Mouse (Mus musculus) kidney, postnatal 4 days (tissue): Measurements from ENCODE around the gene Kcnip1.

Experiments used
- DNase-seq, 2 experiments: peaks; one replicate each; pipeline ENCODE4 v3.0.0; 2021; ENCODE audit warnings: mixed read lengths in 2 of 2

The Kcnip1 gene

DNA sequence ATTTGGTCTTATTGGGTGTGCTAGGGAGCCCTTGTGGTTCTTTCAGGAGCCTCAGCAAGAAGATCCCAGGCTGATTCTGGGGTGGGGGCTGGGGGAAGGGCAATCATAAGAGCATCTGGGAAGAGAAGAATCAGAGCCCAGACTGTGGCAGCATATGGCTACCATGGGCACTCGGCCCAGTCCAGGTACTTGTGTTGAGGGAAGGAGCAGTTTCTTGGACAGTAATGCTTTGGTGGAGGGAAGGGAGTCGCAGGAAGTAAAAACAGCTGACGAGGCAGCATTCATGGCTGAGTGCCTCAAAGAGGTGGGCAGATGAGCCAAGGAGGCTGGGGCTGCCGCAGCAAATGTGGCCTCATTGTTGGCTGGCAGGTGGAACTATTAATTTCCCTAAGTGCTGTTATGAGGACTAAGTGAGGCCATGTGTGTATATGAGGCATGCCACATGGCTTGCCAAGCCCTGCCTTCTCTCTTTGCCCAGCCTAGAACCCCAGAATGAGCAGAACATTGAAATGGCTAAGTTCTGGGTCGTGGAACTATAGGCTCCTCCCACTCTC lies 245.5 kb downstream of the Kcnip1 start:
- DNase-seq: peak in 1 of 2 experiments; percentile 13

GRCm38 (mm10) chr11:33746402-33746801 lies 246.6 kb downstream of the Kcnip1 start:
- DNase-seq: peak; percentile 51 to 52

DNA sequence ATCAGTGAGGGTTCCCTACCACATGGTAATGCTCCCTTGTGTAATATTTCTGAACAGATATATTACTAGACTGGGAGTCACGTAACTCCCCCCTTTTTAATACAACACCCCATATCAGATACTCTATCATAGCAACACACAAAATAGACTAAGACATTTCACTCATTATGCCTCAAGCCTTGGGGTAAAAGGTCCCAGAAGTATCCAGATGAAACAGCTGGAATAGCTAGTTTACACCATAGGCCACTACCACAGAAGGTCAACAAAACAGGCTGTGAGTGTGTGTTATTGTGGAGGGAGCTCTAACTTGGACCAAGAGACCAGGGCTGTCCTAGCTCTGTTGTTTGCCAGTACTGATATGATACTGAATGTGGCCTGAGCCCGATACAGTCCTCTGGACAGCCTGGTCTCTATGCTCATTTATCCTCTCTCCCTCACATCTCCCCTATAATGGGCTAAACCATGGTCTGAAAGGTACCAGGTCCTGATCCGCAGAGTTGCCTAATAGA lies 247.1 kb downstream of the Kcnip1 start:
- DNase-seq: no peak

- no peak for DNase-seq
Observed at GRCm38 (mm10) chr11:33744429-33744828, 248.5 kb downstream of the Kcnip1 start.

GRCm38 (mm10) chr11:33740187-33740586 lies 252.8 kb downstream of the Kcnip1 start:
- no peak for DNase-seq

- DNase-seq: no peak
Observed at GRCm38 (mm10) chr11:33736426-33736825, 256.5 kb downstream of the Kcnip1 start.

- peak; percentile 82 to 83 for DNase-seq
Observed at GRCm38 (mm10) chr11:33733269-33733668, 259.7 kb downstream of the Kcnip1 start.

GRCm38 (mm10) chr11:33732358-33732757 lies 260.6 kb downstream of the Kcnip1 start:
- no peak for DNase-seq

GRCm38 (mm10) chr11:33721297-33721696 lies 271.7 kb downstream of the Kcnip1 start:
- peak; percentile 82 to 87 for DNase-seq

DNA sequence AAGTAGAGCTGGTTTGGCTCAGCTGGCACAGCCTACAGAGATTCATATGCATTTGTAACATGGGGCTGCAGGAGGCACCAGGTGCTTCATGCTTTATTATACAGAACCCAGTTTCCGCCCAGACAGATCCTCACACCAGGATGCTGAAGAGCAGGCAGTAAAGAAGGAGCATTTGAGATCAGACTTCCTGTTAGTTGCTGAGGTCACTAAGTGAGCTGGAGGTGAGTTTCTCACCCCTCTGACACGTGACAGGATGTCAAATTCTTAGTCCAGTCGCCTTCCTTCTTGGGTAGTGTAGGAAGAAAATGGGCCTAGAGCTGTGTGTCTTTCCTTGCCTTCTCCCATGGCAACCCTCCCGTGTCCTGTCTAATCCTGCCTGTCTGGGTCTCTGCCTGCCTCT lies 286.2 kb downstream of the Kcnip1 start:
- no peak for DNase-seq

- DNase-seq: no peak
Observed at GRCm38 (mm10) chr11:33701958-33702459, 290.9 kb downstream of the Kcnip1 start.

GRCm38 (mm10) chr11:33701236-33701957 lies 291.6 kb downstream of the Kcnip1 start:
- DNase-seq: no peak

- DNase-seq: no peak
Observed at GRCm38 (mm10) chr11:33700725-33701124, 292.2 kb downstream of the Kcnip1 start.

DNA sequence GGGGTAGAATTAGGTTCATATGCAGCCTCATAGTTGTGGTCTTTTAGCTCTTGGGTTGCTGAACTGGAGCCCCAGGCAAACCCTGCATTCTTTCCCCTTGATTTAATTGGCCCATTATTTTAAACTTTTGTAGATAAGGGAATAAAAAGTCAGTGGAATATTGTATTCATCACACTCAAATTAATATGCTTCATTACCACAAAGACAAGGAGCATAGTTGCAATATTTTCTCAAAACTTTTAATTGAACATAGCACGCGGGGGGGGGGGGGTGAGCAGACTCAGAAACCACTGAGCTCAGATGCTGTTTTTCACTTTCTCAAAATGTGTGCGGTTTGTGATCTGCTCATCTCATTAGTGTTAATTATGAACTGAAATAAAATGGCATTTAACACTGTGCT lies 302.8 kb downstream of the Kcnip1 start:
- no peak for DNase-seq

DNA sequence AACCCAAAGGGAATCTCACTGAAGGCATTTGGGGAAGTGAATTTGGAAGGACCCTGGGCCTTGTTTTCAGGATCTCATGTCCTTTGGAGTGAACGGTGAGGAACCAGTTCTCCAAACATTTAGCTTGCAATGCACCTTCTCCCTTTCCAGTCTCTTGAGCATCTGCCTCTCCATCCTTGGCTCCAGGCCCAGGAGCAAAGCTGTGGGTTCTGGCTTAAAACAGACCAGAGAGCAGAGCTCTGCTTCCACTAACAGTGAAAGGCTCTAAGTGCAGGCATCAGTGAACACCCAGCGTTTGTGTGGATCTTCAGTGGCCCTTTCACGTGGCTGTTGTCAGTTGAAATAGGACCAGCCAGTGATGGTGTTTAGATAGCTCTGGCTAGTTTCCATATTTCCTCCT lies 307.0 kb downstream of the Kcnip1 start:
- no peak for DNase-seq

- DNase-seq: peak; percentile 83 to 85
Observed at GRCm38 (mm10) chr11:33680151-33680550, 312.8 kb downstream of the Kcnip1 start.

DNA sequence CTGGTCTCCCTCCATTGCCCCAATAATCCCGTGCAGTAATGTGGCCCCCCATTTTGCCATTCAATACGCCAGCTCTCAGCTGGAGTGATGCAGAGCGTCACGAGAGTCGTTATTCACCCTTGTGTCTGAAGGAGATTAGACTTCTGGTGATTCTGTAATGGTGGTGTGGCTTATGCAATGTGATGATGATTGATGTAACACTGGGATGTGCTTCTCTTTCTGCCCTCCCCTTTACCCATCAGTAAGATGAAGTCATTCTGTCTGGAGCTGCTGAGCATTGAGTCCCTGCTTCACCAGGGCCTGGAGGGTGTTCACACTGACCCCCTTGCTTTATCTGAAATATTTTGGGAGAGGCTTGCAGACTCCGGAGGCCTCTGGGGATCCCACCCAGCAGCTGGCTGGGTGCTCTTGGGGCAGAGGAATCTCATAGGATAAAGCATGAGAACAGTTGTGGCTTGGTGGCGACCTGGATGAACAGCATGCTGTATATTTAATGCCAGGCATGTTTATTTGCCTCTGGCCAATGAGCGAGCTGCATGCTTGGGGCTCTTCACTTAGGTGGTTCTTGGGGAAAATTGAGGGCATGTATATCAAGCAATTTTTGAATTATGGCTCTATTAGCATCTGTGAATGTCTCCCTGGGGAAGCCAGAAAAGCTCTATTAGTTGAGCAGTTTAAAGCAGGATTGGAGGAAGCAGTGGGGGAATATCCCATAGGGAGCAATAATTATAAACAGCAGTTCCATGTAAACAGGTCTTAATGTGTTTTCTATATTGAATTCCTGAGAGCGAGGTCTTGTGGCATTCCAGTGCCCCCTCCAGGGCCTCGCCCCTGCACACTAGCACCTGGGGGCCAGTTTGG lies 322.6 kb downstream of the Kcnip1 start:
- DNase-seq: no peak

DNA sequence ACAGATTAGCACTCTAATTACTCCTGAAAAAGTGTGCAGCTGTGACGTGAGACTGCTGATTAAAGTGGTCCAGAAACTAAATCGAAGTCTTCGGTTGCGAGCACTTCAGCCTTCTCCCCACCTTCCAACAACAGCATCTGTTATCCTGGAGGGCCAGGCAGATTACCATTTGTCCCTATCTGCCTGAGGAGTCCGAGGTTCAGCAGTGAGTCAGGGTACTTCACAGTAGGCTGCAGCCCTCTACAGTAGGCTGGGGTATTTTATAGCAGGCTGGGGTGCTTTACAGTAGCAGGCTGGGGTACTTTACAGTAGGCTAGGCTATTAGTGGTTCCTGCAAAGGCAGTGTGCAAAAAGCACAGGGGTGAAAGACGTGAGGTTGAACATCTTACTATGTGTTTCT lies 324.6 kb downstream of the Kcnip1 start:
- no peak for DNase-seq

GRCm38 (mm10) chr11:33663599-33663998 lies 329.4 kb downstream of the Kcnip1 start:
- DNase-seq: no peak

- no peak for DNase-seq
Observed at GRCm38 (mm10) chr11:33660016-33660913, 332.7 kb downstream of the Kcnip1 start.

DNA sequence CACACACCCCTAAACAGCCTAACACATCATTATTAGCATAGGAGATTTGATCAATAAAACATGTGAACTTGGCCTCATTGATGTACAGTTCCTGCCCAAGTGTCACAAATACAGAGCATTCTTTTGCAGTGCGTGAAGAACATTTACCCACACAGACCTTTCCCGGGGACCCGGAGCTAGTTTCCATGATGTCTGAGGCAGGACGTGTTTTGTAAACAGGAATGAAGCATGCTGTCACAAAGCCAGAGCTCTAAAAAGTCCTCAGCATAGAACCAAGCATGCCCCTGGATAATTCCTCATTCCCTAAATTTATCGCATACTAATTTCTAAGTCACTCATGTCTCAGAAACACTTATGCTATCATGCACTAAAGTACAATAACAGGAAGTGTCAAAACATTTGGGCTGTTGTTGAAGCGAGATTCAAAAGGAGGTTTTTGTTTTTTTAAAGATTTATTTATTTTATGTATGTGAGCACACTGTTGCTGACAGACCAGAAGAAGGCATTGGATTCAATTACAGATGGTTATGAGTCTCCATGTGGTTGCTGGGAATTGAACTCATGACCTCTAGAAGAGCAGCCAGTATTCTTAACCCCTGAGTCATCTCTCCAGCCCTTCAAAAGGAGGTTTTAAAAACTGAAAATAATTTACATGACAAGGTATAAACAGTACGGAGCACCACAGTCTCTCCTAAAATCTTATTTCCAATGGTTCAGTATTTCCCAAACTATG lies 336.9 kb downstream of the Kcnip1 start:
- no peak for DNase-seq

GRCm38 (mm10) chr11:33655221-33655620 lies 337.7 kb downstream of the Kcnip1 start:
- DNase-seq: no peak
